Mouse (Mus musculus): Measurements from ENCODE around the gene Gstcd.
A peak's percentile ranks its signal among the peaks of the same experiment; 100 is the strongest.

Gene Gstcd

GRCm38 (mm10) chr3:133026977-133027376 is 64.9 kb downstream of the Gstcd start:
- no peak for DNase-seq (ENCODE audit: low spot score in 2 of 2)

DNA sequence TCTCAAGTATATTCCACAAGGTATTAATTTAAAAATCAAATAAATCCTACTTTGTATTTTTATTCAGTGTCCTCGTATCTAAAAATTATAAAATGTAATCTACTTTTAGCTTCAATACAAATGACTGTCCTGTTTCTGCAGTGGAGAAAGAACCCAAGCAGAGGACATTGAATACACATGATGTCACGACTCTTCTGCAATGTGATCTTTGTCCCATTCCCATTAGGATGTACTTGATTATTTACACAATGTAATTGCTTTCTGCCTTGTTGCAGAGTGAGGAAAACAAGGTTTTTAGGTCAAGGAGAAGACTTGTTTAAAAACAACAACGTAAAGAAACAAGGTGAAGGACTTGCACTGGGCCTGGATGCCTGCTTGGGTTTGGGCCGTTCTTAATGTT is 84.6 kb downstream of the Gstcd start:
- no peak for DNase-seq (ENCODE audit: low spot score in 2 of 2)

DNA sequence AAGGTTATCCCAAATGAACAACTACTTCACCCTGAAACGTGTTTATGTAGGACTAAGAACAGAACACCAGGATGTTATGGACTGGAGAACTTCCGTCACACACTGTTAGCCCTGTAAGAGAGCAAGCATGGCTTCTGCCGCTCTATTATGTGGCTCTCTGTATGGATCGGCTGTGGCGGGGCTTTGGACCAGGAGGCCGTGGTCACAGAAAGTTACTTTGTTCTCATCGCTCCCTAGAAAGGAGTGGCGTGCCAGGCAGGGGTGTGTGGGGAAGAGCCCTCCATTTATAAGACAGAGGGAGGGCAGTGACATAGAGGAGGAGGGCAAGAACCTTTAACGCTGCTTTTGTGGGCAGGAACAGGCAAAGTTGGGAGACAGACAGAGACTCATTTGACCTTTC is 95.5 kb downstream of the Gstcd start:
- DNase-seq (ENCODE audit: low spot score in 2 of 2) = no peak

DNA sequence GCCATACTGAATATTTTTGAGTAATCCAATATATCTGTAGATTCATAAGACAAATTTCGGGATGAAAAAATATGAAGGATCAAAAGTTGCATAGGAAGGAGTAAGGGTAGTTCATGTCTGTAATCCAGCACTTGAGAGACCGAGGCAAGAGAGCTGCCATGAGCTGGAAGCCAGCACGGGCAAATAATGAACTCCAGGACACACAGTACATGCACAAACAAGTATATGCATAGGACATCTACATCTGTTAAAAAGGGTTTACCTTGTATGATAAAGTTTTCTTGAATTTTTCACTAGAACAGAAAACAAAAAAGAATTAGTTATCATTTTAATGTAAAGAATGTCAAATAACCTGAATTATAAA is 95.9 kb downstream of the Gstcd start:
- DNase-seq (ENCODE audit: low spot score in 2 of 2) = no peak

DNA sequence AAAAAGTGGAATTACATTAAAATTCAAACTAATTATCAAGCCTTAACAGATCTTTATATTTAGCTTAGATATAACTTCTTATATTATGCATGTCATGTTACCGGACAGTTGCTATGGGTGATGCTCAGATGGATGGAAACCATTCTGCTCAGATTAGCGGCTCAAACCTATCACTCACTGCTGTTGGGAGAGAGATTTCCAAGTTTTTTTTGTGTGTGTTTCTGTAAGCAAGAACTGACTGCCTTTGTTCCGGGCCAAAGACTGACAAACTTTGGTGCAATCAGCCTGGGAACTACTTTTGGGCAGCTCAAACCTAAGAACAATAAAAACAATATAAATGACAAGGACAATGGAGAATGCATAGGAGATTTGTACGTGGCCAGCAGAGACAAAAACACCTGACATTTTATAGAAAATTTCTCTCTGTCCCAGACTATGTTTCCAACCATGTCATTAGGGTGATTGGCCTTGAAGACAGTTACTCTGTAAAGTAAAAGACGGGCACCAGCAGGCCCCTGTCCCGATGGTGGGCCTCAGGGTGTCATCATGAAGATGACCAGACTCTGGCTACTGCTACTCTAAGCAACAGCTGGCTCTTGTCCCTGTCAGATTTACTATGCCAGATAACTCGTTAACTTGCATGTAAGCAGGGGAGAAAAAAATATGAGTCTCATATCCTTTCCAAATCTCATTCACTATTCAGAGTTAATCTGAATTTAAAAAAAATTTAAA is 96.5 kb downstream of the Gstcd start:
- no peak for DNase-seq (ENCODE audit: low spot score in 2 of 2)

DNA sequence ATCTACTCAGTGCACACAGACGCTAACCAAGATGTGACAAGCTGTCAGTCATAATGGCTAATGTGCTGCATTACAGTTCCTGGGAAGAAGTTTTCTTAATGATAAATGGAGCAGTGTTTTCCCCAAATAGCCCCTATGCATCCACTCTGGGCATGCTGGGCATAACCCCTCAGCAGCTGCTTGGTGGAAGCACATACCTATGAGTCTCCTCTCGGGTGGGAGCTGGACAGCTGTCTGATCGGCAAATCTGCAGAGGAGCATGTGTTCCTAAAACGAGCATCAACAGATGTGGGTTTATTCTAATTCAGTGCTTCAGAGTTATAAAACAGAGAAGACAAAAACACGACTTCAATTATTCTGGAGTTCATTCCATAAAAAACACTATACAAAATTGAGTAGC is 105.6 kb downstream of the Gstcd start:
- no peak for DNase-seq (ENCODE audit: low spot score in 2 of 2)

- no peak for DNase-seq (ENCODE audit: low spot score in 2 of 2)
These were observed 107.9 kb downstream of the Gstcd start for GRCm38 (mm10) chr3:132983845-132984485.

GRCm38 (mm10) chr3:132981968-132982367 is 109.9 kb downstream of the Gstcd start:
- DNase-seq (ENCODE audit: low spot score in 2 of 2) = no peak

DNA sequence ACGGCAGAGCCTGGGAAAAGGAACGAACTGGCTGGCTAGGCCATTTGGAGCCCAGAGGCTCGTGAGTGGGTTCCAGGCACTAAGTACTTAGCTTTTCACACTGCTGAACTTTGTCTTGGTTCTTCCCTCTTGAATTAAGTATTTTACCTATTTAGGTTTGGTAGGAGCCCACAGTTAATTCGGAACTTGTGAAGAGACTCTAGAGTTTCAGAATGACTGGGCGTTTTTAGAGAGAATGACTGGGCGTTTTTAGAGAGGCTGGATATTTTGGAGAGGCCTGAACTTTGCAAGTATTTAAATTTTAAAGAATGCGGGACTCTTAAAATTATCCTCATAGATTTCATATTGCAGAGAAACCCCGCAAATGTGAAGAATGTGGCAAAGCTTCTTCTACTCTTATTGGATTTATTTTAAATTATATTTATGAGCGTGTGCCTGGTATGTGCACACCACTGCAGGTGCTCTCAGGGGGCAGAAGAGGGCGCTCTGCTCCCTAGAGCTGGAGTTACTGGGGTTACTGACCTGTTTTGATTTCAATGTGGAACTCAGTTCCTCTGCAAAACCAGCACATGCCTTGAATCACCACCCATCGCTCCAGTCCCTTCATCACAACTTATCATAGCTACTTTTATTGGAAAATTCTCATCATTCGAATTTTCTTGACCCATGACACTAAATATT is 111.9 kb downstream of the Gstcd start:
- DNase-seq (ENCODE audit: low spot score in 2 of 2) = no peak

DNA sequence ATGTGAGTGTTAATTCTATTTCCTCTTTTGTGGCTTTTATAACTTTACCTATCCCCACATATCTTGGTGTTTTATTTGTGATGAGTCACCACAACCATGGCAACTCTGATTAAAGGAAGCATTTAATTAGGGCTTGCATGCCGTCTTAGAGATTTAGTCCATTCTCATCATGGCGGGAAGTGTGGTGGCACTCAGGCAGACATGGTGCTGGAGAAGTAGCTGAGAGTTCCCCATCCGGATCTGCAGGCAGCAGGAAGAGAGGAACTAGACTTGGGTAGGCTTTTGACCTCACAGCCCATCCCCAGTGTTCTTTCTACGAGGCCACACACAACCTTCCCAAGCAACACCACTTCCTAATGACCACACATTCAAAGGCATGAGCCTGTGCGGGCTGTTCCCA is 125.6 kb downstream of the Gstcd start:
- DNase-seq (ENCODE audit: low spot score in 2 of 2) = no peak

DNA sequence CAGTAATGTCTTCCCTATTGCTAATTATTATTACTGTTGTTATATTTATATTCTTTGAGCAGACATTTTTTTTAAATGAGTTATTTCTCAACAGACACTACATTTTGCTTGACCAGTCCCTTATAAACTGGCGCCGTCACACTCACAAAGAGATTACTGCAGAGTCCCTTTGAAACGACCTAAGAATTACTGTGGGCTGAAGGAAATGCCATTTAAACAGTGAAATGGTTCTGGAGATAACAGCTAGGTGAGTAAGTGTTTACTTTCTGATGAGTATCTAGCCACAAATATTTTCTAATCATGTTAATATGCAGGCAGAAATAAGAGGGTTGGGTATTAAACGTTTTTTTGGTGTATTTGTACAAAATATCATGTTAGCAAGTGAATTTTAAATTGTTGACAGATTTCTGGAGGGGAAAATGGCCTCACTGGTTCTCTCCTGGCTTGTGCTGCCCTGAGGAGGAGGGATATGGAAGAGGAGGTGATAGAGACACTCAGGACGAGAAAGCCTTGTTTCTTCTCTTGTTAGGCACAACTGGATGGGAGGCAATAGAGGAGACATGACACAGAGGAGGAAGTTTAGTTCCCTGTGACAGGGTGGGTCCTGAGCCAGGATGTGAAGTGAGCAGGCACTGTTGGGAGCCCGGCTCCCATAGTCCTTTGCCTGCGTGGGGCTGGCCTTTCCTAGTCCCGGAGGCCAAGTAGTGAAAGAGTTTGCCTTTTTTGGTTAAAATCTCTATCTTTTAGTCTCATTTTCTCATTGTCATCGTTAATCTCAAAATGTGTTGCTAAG is 126.9 kb downstream of the Gstcd start:
- DNase-seq (ENCODE audit: low spot score in 2 of 2) = no peak

GRCm38 (mm10) chr3:132962631-132963361 is 129.0 kb downstream of the Gstcd start:
- DNase-seq (ENCODE audit: low spot score in 2 of 2) = no peak

- DNase-seq (ENCODE audit: low spot score in 2 of 2) = no peak
These were observed 141.3 kb downstream of the Gstcd start for GRCm38 (mm10) chr3:132950529-132950880.

GRCm38 (mm10) chr3:132949791-132950528 is 141.9 kb downstream of the Gstcd start, which contains the start of gene Npnt:
TSS of gene Npnt (minus strand) at chr3:132950291.
- no peak for DNase-seq (ENCODE audit: low spot score in 2 of 2)

- peak in 1 of 2 experiments; percentile 6 for DNase-seq (ENCODE audit: low spot score in 2 of 2)
These were observed 142.4 kb downstream of the Gstcd start for GRCm38 (mm10) chr3:132949380-132949790.

GRCm38 (mm10) chr3:132948298-132948795 is 143.5 kb downstream of the Gstcd start:
- DNase-seq (ENCODE audit: low spot score in 2 of 2) = no peak

GRCm38 (mm10) chr3:132946086-132946485 is 145.7 kb downstream of the Gstcd start:
- no peak for DNase-seq (ENCODE audit: low spot score in 2 of 2)

DNA sequence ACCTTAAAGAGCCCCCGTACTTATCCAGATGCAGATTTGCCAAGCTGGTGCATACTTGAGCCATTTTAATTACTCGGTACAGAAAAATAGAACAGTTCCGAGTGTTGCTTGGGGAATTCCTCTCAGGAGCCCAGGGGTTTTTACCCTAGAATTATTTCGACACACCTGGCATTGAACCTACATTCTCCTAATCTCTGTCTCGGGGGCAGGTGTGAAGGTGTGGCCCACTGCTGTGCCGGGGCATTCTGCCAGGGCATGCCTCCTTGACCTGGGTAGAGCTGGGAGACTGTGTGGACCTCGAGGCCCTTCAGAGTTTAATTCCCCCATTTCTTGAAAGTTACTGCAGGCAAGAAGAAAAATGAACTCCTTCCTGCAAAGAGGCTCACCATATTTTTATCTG is 146.2 kb downstream of the Gstcd start:
- no peak for DNase-seq (ENCODE audit: low spot score in 2 of 2)

DNA sequence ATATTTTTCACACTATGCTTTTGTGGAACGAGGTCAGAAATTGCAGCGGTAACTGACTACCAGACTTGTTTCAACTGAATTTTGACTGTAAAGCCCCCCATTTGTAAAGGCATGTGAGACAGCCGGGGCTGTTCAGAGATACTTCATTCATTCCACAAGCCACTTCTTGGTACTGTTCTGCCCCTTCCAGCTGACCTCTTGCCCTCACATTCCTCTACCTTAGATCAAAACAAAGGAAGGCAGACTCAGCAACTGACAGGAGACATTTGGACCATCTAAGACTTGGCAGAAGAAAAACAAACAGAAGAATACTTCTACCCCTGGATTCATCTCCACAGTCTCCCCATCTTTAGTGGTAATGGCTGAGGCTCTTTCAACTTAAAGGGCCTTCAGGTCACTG is 147.2 kb downstream of the Gstcd start:
- no peak for DNase-seq (ENCODE audit: low spot score in 2 of 2)

GRCm38 (mm10) chr3:132944193-132944592 is 147.6 kb downstream of the Gstcd start:
- no peak for DNase-seq (ENCODE audit: low spot score in 2 of 2)

DNA sequence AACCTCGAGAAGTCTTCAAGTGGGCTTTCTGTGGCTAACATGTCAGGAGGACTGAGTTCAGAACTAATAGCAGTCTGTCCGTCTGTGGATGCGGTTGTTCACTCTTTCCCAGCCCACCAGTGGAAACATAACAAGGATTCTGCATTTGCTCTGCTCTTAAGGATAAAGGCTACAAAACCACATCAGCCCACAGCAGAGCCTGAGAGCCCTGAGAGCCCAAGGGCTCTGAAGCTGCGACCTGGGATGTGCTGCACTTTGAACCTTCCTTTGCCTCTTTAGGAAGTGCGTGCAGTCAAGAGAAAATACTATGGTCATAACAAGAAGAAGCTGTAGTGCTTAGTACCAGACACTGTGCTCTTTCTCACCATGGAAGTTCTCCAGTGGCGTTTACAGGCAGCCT is 149.1 kb downstream of the Gstcd start:
- DNase-seq (ENCODE audit: low spot score in 2 of 2) = no peak

Data from frontal cortex, postnatal 25 days (tissue).